Mouse (Mus musculus): ENCODE data around the gene Ap2s1.

Gene Ap2s1

GRCm38 (mm10) chr7:16794886-16795285, 56.7 kb downstream of the Ap2s1 start:
- no peak for DNase-seq (ENCODE audit: low spot score)
